Mouse (Mus musculus): ENCODE measurements around the gene Catsper1.
"Not testable (repeated sequence)": the region's sequence is repeated elsewhere in the genome, so short reads cannot be mapped to it uniquely, and the experiment has no call there.

Gene Catsper1

GRCm38 (mm10) chr19:5349502-5349873, 13.9 kb downstream of the Catsper1 start, which contains the start of gene Cst6:
Cst6 (minus strand) TSS chr19:5349574.
- not testable (repeated sequence) for DNase-seq (ENCODE audit: extremely low read depth, low read depth, low spot score)

DNA sequence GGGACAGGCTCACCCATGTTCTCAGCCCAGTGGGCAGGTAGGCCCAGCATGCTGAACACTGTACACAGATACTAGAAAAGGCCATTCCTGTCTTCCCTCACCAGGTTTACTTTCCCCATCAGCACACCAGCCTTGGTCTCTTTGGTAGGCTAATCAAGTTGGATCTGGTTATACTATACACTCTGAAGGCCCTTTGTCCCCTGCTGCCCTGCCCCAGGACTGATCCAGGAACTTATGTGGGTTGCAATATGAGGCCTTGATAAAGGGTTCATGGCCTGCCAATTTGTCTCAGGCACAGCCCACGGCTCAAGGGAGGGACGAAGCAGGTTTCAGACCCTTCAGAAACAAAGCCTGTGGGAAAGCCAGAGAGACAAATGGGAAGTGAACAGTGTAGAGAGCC, 18.1 kb downstream of the Catsper1 start:
- DNase-seq (ENCODE audit: extremely low read depth, low read depth, low spot score): no peak

DNA sequence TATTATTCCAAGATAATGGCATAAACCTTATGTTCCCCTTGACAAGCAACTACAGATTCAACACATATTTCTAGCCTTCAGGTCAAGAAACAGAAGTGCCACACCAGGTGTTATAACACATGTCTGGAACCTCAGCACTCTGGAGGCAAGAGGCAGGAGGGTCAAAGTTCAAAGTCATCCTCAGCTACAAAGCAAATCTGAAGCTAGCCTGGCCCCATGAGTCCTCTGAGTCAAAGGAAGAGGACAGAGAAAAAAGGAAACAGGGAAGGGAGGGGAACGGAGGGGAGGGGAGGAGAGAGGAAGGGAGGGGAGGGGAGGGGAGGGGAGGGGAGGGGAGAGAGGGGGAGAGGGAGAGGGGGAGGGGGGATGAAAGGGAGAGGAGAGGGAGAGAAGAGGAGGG, 20.5 kb downstream of the Catsper1 start:
- DNase-seq (ENCODE audit: extremely low read depth, low read depth, low spot score): no peak

DNA sequence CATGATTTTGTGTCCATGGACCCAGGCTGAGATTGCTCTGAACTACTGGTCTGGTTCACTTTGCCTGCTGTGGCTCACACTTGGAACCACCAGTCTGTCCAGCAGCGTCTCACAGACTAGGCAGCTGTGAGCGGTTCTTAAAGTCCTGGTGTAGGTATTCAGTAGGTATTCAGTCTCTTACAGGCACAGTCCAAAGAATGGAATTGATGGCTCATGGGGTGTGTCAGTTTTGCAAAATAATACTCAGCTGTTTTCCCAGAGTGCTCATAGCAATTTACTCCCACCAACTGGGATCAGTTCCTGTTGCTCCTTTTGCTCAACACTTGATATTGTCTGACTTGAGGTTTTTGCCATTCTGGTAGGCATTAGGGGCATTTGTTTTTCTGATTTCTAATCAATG, 26.6 kb downstream of the Catsper1 start:
- no peak for DNase-seq (ENCODE audit: extremely low read depth, low read depth, low spot score)

GRCm38 (mm10) chr19:5364124-5364523, 28.6 kb downstream of the Catsper1 start:
- DNase-seq (ENCODE audit: extremely low read depth, low read depth, low spot score): no peak

DNA sequence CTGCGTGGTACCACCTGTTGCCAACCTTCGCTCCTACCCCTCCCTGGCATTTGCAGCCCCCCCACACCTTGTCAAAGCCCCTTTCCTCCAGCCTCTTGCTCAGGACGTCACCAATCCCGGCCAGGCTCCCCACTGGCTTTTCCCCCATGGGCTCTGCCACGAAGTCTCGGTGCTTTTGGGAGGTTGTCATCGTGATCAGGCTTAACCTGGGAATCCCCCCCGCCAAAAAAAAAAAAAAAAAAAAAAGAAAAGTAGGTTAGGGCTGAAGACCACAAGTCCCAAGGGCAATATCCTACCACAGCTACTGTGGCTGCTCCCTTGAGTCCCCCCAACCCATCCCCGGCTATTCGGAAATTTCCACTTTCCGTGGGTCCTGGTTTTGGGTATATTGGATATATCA, 30.2 kb downstream of the Catsper1 start:
- no peak for DNase-seq (ENCODE audit: extremely low read depth, low read depth, low spot score)

- peak; percentile 76 for DNase-seq (ENCODE audit: extremely low read depth, low read depth, low spot score)
These were observed 30.9 kb downstream of the Catsper1 start, which contains the start of gene Eif1ad for GRCm38 (mm10) chr19:5366175-5367052. Eif1ad (plus strand) TSS chr19:5366741.

DNA sequence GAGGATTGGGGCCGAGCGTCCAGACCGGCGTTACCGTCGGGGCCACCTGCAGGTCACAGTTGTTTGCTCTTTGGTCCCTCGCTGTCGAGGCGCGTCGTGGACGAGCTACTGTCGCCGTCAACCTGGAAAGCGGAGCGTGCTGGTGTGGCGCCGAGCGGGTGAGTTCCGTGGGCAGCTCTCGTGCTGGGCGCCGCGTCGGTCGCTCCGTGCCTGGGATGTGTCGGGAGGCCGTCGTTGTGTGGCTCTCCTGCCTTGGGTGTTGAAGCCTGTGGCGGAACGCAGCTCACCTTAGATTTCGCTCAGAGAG, 31.5 kb downstream of the Catsper1 start, which contains the start of gene Banf1:
Gene Banf1 (minus strand): TSS at position 116 of the 307 bp plus-strand sequence.
- DNase-seq (ENCODE audit: extremely low read depth, low read depth, low spot score): no peak

DNA sequence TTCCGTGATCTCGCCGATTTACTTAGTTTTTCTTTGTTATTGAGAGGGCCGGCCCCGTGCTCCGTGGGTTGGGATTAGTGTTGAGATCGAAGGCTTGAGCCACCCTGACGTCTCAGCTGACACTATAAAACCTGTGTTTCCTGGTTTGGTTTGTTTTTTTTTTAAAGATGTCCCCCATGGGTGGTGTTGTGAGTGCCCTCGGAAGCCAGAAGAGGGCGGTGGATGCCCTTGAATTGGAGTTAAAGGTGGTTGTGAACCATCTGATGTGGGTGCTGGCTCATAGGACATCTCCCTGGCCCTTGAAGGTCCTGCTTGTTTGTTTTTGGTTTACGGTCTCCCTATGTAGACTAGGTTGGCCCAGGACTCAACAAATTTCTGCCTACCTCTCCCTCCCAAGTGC, 31.9 kb downstream of the Catsper1 start:
- no peak for DNase-seq (ENCODE audit: extremely low read depth, low read depth, low spot score)

DNA sequence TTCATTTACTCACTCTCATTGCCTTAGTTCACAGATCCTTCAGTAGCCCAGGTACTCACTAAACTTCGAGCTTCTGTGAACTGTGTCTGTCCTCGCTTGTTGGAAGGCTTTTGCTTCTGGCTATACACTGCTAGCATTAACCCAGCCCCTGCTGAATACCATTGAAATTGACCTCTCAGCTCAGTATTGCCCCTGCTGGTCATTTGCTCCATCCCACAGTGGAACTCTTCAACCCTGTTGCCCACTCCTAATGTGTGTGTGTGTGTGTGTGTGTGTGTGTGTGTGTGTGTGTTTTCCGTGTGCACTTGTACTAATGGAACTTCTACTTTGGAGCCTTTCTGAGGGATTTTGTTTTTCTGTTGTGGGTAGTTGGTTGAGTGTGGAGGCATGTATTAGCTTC, 35.4 kb downstream of the Catsper1 start:
- no peak for DNase-seq (ENCODE audit: extremely low read depth, low read depth, low spot score)

- no peak for DNase-seq (ENCODE audit: extremely low read depth, low read depth, low spot score)
These were observed 37.2 kb downstream of the Catsper1 start for GRCm38 (mm10) chr19:5372724-5373123.

GRCm38 (mm10) chr19:5374177-5374576, 38.6 kb downstream of the Catsper1 start:
- DNase-seq (ENCODE audit: extremely low read depth, low read depth, low spot score): no peak

GRCm38 (mm10) chr19:5374748-5375147, 39.2 kb downstream of the Catsper1 start:
- DNase-seq (ENCODE audit: extremely low read depth, low read depth, low spot score): no peak

DNA sequence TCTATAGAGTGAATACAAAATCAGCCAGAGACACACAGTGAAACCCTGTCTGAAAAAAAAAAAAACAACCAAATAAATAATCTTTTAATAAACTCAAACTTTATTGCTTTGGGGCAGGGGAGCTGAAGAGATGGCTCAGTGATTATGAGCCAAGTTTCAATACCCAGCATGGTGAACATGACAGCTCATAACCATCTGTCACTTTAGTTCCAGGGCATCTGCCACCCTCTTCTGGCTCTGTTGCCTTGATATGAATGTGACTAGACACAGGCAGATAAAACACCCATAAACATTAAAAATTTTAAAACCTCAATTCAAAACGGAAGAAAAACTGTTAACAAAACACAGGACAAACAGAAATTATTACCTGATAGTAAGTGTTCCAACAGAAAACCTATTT, 41.9 kb downstream of the Catsper1 start:
- DNase-seq (ENCODE audit: extremely low read depth, low read depth, low spot score): no peak

DNA sequence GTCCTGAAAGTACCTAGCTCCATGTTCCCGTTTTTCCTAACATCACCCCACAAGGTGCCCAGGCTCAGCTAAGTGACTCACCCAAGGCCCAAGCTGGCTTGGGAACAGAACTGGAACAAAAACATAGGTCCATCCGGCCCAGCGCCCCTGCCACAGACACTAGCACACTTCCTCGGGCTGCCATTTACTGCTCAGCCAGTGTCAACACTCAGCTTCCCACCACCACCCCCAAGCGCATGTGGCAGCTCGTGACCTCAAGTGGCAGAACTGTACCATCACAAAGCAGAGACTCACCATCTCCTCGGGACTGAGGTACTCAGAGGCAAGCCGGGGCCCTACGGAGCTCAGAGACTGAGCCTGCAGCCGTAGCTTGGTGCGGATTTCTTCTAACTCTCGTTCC, 47.8 kb downstream of the Catsper1 start:
- no peak for DNase-seq (ENCODE audit: extremely low read depth, low read depth, low spot score)

- DNase-seq (ENCODE audit: extremely low read depth, low read depth, low spot score): no peak
These were observed 49.2 kb downstream of the Catsper1 start for GRCm38 (mm10) chr19:5384715-5385114.

DNA sequence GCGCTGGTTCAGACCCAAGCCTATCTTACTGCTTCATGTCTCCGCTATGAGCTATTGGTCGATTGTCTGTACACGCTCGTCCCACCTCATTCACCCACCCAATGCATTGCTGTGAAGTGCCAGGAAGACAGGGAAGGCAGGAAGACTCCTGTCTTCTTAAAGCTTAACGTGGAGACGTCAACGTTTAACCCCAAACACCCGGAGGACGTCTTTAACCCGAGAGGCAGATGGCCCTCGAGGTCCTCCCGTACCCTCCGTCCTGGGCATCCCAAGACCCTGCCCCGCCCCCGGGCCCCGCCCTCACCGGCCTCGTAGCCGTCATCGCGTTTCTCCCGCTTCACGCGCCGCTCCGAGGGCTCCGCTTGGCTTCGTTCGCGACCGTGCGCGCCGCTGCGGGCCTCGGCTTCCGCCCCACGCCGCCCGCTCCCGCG, 52.5 kb downstream of the Catsper1 start:
- no peak for DNase-seq (ENCODE audit: extremely low read depth, low read depth, low spot score)

DNA sequence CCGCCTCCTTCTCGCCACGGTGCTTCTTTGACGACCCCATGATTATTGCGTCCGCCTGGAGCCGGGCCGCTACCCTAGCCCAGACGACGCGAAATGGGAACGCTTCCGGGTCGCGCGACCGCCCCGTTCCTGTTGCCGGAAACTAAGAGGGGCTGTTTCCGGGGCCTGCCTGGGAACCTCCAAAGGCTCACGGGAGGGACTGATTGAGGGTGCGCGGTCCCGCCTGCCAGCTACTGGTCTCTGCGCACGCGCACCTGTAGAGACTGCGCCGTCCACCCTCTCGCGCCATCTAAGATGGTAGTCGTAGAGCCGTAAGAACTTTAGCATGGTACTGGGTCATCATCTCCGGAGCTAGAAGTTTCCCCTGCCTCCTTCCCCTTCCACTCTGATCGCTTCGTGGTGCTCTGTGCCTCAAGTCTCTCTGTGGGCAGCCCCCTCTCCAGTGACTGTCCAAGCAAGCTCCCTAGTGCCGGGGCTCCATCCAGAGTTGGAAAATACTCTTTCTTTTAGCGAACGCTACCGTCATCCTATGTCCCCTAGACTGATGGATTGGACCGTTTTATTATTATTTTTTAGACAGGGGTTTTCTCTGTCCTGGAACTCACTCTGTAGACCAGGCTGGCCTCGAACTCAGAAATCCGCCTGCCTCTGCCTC, 53.2 kb downstream of the Catsper1 start, which contains the start of gene Sart1:
Gene Sart1 (minus strand): TSS at position 116 of the 655 bp plus-strand sequence.
- peak; percentile 51 for DNase-seq (ENCODE audit: extremely low read depth, low read depth, low spot score)

DNA sequence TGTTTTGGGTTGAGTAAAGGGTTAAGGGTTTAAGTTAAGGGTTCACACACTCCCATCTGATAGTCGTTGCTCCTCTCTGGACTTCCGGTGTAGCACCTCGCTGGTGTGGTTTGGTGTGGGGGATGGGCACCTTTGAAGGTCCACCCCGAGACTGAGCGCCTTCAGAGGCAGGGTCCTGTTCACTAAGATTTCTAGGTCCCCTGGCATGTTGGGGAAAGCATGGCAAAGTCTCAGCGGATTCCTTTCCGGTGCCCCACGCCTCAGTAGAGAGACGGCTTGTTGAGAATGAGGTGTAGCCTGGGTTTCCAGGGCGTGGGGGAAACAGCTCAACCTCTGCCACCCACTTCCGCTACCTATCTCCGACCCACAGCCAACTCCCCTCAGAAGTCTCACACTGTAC, 54.1 kb downstream of the Catsper1 start:
- no peak for DNase-seq (ENCODE audit: extremely low read depth, low read depth, low spot score)

- DNase-seq (ENCODE audit: extremely low read depth, low read depth, low spot score): no peak
These were observed 54.9 kb downstream of the Catsper1 start for GRCm38 (mm10) chr19:5390416-5390815.

DNA sequence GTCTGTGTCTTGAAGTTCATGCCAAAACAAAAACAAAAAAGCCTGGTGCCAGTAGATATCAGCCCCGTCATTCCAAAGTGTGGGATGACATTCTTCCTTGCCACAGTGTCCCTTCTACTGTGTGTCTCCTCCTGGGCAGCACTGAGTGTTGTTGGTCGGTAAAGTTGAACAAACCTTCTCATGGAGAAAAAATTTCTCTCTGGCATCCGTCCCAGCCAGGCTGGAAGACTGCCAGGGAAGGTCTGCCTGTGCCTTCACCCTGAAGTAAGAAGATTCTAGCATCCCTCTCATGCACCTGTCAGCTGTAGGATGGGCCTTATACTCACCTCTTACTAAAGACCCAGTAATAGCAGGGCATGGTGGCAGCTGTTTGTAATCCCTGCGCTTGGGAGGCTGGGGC, 57.4 kb downstream of the Catsper1 start:
- no peak for DNase-seq (ENCODE audit: extremely low read depth, low read depth, low spot score)

Measured in fat pad, adult 2 months (tissue).